Mouse (Mus musculus): ENCODE measurements around the gene Iqschfp.

DNA sequence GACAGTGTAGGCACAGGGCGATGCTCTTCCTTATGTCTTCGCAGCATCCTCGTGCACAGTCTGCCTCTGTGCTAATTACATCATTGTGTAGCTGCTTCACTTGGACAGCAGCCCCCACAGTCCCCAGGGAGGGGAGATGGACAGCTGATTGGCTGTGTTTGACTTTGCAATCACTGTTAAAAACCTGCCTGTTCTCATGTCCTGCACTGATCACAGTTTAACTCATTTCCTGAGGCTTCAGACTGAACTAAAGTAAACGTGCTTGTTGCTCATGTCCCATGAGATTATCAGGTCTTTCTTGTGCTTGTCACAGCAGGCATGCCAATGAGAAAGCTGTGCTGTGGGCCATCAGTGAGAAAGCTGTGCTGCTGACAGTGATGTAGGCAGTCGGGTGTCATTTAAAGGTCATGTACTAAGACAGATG is 60.5 kb downstream of the Iqschfp start:
- TF ChIP-seq CTCF (IDR thresholded peaks at IDR 0.05) (no peak), EP300 (IDR thresholded peaks at IDR 0.05) (no peak)

All from lung, postnatal 0 days (tissue).